Mouse (Mus musculus) liver, adult (tissue): ENCODE results near the gene Gja3.

ENCODE experiments used
- GATA4 ChIP-seq: IDR thresholded peaks from 2 replicates; pipeline ENCODE4 v1.6.1; 2014; ENCODE audit warnings: mild to moderate bottlenecking, low read length; ENCODE audit not compliant: insufficient replicate concordance

The Gja3 gene

DNA sequence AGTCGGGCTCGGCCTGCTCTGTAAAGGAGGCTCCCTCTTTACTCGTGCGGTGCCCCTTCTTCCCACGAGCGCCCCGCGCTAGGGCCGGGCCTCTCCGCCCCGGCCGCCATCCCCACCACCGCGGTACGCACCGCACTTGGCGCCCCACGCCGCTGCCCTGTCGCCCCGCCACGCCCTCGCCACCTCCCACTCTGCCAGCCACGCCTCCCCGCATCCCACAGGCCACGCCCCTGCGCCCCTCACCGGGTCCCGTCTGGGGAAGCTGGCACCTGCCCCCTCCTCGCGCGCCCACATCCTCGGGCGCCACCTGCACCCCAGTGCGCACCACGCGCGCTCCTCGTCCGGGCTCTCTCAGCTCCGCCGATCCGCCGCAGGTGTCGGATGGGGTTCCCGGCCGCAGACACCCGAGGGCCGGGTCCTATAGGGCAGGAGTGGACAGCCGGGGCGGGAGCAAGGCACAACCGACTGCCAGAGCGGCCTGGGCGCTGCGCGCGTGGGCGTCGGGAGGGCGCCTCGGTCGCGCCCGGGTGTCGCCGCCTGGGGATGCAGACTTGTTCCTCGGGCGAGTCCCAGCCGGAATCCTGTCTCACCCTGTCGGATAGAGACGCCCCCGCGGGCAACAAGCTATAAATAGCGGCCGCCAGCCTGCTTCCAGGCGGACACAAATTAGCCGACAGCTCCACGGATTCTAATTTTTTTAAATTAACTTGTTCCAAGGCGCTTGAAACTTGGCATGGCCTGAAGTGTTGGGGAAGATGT is at the start of gene Gja3:
TSS of gene Gja3 (minus strand) at position 538 of the 759 bp plus-strand sequence.
- no peak for TF ChIP-seq GATA4

DNA sequence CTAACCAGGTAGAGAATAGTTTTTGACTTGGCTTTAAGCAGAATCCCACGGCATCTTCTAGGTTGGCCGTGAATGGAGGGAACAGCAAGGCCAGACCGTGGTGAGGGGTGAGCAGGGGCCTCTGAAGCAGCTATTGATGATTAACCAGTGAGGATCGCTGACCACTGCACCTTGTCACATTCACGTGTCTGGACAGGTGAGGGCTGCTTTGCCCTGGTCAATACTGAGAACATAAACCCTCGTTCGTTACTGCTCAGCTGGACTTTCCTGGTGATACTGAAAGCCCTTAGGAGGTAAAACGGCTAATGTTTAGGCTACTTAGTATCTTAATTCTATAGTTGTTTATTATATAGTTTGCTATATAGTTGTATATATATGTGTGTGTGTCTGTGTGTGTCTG is 49.2 kb upstream of the Gja3 start:
- TF ChIP-seq GATA4, result no peak

DNA sequence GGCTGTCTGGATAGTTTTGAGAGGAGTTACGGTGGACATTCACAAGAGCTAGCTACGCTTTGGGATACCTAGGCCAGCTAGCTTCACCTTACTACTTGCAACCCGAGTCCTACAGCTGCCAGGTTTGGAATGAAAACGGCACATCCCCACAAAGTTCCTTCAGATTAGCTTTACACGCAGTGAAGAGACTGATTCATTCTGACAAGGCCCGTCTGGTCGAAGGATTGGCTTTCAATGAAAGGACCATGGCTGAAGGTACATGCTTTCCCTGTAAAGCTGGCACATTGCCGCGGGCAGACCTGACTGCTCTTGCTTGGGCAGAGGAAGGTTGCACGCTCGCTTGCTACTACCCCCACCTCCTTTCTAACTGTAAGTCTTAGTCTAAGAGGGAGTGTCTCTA is 47.8 kb upstream of the Gja3 start:
- TF ChIP-seq GATA4, result no peak

DNA sequence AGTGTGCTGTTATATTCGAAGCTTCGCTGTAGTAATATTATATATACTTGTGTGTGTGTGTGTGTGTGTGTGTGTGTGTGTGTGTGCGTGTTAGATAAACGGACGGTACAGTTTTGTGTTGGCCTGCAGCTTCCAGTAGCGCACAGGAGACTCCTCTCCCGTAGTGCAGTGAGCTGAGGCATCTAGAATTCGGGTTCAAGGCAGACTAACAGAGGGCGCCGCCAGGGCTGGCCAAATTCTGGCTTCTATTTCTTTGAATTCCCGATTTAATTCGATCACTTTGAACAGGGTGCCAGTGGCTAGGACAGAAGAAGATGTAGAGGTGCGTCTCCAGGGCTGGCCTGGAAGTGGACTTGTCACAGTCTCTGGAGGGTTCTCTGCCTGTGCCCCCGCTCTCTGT is 47.2 kb upstream of the Gja3 start:
- no peak for TF ChIP-seq GATA4

DNA sequence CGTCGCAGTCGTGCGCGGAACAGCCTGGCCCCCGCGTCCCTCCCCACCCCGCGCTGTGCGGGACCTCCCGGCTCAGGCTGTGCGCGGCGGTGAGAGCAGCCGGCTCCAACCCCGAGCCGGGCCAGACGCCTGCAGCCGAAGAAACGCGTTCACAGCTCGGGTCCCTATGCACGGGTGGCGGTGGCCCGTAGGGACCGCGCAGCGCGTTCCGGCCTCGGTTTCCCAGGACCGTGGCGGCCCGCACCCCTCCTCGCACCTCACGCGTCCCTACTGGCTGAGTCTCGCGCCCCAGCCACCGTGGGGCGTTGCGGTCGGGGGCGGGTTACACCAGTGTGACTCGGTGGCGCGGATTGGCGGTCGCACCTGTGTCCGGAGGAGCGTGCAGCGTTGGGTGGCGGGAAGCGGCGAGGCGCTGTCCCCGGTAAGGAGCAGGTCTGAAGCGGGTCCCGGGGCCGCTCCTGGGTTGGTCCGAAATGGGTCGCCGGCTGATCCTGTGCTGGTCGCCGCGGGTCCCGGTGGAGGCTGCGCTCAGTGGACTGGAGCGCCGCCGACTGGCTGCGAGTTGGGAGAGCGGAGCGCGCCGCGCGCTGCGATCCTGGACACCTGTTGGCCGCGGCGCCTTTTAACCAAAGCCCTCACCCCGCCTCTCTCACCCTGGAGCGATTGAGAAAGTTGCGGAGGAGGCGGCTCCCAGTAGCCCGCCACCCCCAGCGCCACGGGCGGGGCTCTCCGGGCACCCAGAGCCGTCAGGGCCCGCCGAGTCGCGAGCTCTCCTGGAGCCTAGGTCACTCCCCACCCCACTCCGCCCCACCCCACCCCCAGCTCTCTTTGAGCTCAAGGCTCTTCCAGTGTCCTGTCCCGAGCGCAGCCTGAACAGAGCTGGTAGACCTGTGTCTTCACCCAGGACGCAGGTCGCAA is 46.5 kb upstream of the Gja3 start, which contains the start of gene Gjb2:
TSS of gene Gjb2 (minus strand) at position 597 of the 918 bp plus-strand sequence.
- no peak for TF ChIP-seq GATA4

DNA sequence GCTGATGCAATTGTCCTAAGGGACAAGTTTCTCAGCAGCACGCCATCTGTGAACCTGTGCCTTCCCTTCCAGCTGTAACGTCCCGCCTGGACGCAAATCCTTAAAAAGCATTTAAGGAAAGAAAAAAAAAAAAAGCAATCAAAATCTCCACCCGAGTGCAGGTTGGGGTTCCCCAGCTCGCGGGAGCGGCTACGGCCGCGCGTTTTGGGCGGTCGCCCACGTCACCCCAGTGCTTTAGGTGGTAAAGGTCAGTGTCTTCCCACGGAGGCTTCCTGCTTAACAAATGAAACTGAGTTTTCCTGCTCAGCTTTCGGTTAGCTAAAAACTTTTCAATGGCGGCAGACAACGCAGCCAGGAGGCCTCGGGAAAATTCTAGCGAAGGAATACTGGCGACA is 45.8 kb upstream of the Gja3 start:
- TF ChIP-seq GATA4, result no peak

DNA sequence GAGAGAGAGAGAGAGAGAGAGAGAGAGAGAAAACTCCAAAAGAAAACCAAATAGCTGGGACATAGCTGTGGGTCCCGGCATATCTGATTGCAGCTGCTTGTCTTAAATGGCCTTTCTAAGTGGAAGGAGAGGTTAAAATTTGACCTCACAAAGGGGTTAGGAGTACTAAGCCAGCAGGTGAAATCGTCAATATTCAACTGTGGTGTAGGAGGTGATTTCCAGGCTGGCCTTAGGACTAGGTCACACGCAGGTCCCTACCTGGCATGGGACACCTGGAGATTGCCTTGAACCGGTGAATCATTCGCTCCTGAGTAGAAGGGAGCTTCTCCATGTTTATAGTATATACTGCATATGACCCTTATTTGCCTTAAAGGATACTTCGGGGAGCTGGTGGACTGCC is 45.2 kb upstream of the Gja3 start:
- TF ChIP-seq GATA4, result no peak

DNA sequence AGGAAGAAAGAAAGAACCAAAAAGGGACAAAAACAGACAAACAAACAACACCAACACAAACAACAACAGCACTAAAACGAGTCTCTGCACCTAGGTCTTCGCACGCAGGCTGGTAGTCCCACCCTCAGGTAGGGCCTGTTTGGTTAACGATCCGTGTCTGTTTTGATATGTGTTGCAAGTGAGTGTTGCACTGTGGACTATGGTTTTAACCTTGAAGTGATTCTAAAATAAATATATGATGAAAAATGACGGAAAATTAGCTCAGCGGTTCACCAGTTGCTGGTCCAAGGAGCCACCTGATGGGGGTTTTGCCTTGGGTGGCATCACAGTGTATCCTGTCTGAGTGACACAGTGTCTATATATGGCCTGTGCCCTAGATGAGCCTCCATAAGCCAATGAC is 43.7 kb upstream of the Gja3 start:
- no peak for TF ChIP-seq GATA4

DNA sequence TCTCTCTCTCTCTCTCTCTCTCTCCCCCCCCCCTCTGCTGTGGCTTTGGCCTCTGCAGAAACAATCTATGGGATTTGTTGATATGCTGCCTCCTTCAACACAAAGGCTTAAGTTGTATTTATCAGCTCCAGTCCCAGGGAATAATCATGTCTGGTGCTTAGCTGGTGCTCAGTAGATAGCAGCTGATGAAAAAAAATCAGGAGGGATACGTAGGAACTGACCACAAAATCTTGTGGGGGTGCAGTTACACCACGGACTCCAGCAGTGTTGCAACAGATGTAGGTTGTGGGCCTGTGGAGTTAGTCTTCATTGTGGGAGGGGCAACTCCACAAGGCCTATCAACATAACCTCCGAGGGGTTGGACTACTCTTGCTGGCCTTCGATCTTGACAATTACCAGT is 38.0 kb upstream of the Gja3 start:
- TF ChIP-seq GATA4, result no peak

DNA sequence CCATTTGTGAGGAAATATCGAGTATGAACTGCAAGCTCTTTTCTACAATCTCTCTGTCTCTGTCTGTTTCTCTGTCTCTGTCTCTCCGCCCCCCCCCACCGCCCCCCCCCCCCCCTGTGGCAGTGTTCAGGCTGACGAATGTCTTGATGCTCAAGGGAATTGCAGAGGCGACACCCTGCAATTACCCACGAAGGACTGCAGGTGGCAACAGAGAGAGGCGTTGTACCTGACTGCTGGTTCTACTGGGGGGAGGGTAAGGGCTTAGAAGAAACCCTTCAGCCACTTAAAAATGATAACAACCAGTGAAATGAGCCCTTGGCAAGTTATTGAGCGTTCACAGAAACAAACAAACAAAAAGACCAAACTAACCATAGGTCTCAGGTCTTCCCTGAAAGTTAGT is 35.1 kb upstream of the Gja3 start:
- no peak for TF ChIP-seq GATA4

DNA sequence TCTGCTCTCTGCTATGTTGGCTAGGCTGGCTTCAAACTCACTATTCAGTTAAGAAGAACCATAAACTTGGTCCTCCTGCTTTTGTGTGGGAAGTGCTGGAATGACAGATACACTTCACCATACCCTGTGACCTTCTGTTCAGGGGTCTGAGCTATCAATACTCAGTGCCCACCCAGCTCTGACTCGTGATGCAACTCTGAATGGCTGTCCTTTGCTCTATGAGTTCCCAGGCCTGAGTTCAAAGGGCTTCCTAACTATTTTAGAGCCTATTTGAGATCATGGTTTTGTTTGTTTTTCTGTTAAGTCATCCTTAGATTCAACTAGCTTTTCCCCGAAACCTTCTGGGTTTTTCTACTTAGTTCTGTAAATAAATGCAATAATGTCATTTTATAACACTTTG is 32.1 kb upstream of the Gja3 start:
- TF ChIP-seq GATA4, result no peak

DNA sequence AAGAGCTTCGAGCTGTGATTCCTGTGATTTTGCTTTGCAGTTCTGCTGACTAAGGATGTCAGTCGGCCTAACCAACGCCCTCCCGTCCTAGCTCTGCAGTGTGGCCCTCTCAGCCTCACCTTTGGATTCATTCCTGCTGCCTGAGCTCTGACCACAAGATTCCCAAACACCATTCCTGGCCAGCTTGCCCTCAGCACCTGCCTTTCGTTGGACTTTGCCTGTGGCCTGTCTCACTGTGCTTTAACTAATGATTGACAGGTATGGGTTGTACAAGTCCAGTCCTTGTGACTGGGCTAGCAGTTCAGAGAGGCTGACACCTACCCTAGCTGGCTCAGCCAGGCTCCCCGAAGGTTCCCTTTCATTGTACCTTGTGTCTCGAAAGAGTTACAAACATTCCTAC is 31.2 kb upstream of the Gja3 start:
- no peak for TF ChIP-seq GATA4

DNA sequence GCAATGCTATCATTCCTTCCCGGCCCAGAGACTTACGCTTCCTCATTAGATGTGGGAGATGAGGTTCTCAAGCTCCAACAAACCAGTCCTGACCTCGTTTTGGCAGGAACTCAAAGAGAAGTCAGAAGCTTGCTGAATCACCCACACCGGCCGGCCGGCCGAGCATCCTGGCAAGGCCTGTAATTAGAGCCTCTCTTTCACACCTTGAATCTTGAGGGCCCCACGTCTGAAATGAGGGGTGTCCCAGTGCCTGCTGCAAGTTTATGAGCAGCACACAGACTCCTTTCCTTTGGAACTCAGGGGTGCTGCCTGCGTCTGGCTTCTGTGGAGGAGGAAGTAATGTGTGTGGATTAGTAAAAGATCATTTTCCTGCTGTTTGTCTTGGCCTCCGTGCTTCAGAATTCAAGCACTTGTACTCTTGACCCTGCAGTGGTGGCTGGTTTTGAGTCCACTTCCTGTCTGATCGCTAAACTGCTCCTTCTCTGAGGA is 26.3 kb upstream of the Gja3 start:
- TF ChIP-seq GATA4, result no peak

DNA sequence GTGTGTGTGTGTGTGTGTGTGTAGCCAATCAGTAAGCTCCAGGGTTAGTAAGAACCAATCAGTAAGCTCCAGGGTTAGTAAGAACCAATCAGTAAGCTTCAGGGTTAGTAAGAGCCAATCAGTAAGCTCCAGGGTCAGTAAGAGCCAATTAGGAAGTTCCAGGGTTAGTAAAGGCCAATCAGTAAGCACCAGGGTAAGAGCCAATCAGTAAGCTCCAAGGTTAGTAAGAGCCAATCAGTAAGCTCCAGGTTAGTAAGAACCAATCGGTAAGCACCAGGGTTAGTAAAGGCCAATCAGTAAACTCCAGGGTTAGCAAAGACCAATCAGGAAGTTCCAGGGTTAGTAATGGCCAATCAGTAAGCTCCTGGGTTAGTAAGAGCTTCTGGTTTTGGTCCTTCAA is 25.0 kb upstream of the Gja3 start:
- TF ChIP-seq GATA4, result no peak

DNA sequence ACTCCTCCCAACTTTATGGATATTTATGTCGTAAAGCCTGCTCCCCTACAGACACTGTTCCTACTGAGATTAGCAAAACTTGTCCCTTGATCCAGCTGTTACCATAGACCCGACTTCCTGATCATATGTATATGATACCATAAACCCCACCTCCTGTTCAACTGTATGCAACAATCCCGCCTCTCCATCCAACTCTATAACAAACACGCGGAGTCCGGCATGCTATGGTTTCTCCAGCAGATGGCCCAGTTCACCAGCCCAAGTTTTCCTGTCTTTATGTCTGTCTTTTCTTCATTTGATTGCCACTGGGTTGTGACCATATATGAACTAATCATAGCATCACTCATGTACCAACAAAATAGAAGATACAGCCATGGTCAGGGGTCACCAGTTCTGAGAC is 17.6 kb upstream of the Gja3 start:
- no peak for TF ChIP-seq GATA4

DNA sequence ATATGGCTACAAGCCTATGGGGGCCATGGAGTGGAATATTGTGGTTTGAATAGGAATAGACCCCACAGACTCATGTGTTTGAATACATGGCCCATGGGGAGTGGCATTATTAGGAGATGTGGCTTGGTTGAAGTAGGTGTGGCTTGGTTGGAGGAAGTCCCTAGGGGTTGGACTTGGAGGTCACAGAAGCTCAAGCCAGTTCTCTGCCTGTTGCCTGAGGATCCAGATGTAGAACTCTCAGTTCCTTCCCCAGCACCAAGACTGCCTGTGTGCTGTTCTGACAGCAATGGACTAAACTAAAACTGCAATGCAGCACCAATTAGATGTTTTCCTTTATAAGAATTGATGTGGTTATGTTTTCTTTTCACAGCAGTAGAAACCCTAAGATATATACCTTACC is 8.2 kb upstream of the Gja3 start:
- no peak for TF ChIP-seq GATA4
